Mouse (Mus musculus) liver, embryonic 16.5 days (tissue): Measurements from ENCODE around the gene Iqcg. TPM values are rescaled to one million over a fixed set of nuclear protein-coding genes. Genes with fewer than 3 reads are reported as not detected.

Source experiments
- ATAC-seq: fragments of 200-750 bp; cut with Nextera tagmentation; 2 replicates; pipeline ENCODE4 v1.8.0; 2017; ENCODE audit warnings: low read depth, mild to moderate bottlenecking, moderate number of reproducible peaks, moderate library complexity
- H3K27ac ChIP-seq: fragments of 300-500 bp; sonication (generic); 2 replicates; pipeline ENCODE4 v1.5.1; 2014; ENCODE audit warnings: mild to moderate bottlenecking, low read length
- H3K27me3 ChIP-seq: fragments of 300-500 bp; sonication (generic); 2 replicates; pipeline ENCODE4 v1.6.1; 2014; ENCODE audit warnings: low read depth, low read length, mixed read lengths; ENCODE audit not compliant: control insufficient read depth, insufficient read depth
- H3K36me3 ChIP-seq: fragments of 300-500 bp; sonication (generic); 2 replicates; pipeline ENCODE4 v1.6.1; 2014; ENCODE audit warnings: mild to moderate bottlenecking; ENCODE audit not compliant: control insufficient read depth, insufficient read depth
- H3K4me1 ChIP-seq: fragments of 300-500 bp; sonication (generic); 2 replicates; pipeline ENCODE4 v1.6.1; 2014; ENCODE audit warnings: low read depth, low read length, mixed read lengths; ENCODE audit not compliant: control insufficient read depth
- H3K4me2 ChIP-seq: fragments of 300-500 bp; sonication (generic); 2 replicates; pipeline ENCODE4 v1.6.1; 2014; ENCODE audit warnings: low read depth, low read length, mixed read lengths
- H3K4me3 ChIP-seq: fragments of 300-500 bp; sonication (generic); 2 replicates; pipeline ENCODE4 v1.5.1; 2014; ENCODE audit warnings: low read depth, mild to moderate bottlenecking, low read length
- H3K9ac ChIP-seq: fragments of 300-500 bp; sonication (generic); 2 replicates; pipeline ENCODE4 v1.6.1; 2014; ENCODE audit warnings: low read depth, low read length
- H3K9me3 ChIP-seq: fragments of 300-500 bp; sonication (generic); replicated peaks from 2 replicates; pipeline ENCODE4 v1.6.1; 2016; ENCODE audit warnings: low read length; ENCODE audit not compliant: control insufficient read depth
- WGBS: fragments of 180-500 bp; shearing (Covaris S2); extraction: QIAGEN DNeasy Blood & Tissue Kit; methylation state at CpG from one replicate; pipeline ENCODE4 v1.1.7; 2014; ENCODE audit not compliant: insufficient replicate concordance; 5-methylcytosine and 5-hydroxymethylcytosine counted together
- polyA plus RNA-seq: library from polyadenylated mRNA; unstranded; fragments of >200 nt; fragmentation: Nextera tagmentation; extraction: Ambion mirVana; gene quantifications from 2 replicates; pipeline ENCODE4 v1.2.1, GENCODE M21; 2015

The Iqcg gene
- polyA plus RNA-seq, 1 experiment from 2014 or later: 0.85 TPM

GRCm38 (mm10) chr16:33015986-33016385 lies 40.0 kb downstream of the Iqcg start:
- Histone ChIP-seq H3K4me3 (no peak overlapping the region), H3K36me3 (peaks cover 8% of the 10 kb centered on the region; the same call in 1 of the 2 replicates), H3K9me3 (no peaks in the 10 kb centered on the region), H3K27ac (no peak overlapping the region), H3K27me3 (no peaks in the 10 kb centered on the region), H3K4me1 (no peaks in the 10 kb centered on the region), H3K9ac (no peak overlapping the region), H3K4me2 (no peak overlapping the region)
- WGBS: 64% methylated on average over 2 of the region's 2 CpGs
- no peak for ATAC-seq

GRCm38 (mm10) chr16:33015396-33015907 lies 40.6 kb downstream of the Iqcg start:
- H3K4me1 ChIP-seq: no peaks in the 10 kb centered on the region
- ATAC-seq: no peak
- H3K9me3 ChIP-seq: no peaks in the 10 kb centered on the region
- H3K27ac ChIP-seq: no peak overlapping the region
- no peak overlapping the region for H3K9ac ChIP-seq
- WGBS: 78% methylated on average over 3 of the region's 3 CpGs
- H3K36me3 ChIP-seq: peaks cover 8% of the 10 kb centered on the region; the same call in 1 of the 2 replicates
- no peaks in the 10 kb centered on the region for H3K27me3 ChIP-seq
- H3K4me2 ChIP-seq: no peak overlapping the region
- H3K4me3 ChIP-seq: no peak overlapping the region

GRCm38 (mm10) chr16:33014921-33015320 lies 41.1 kb downstream of the Iqcg start:
- WGBS: 86% methylated on average over 1 of the region's 1 CpGs
- H3K27ac ChIP-seq: no peak overlapping the region
- ATAC-seq: no peak
- H3K4me2 ChIP-seq: no peak overlapping the region
- no peak overlapping the region for H3K4me3 ChIP-seq
- no peaks in the 10 kb centered on the region for H3K27me3 ChIP-seq
- peaks cover 11% of the 10 kb centered on the region for H3K36me3 ChIP-seq
- H3K9me3 ChIP-seq: no peaks in the 10 kb centered on the region
- H3K4me1 ChIP-seq: no peaks in the 10 kb centered on the region
- H3K9ac ChIP-seq: no peak overlapping the region

GRCm38 (mm10) chr16:33013801-33014200 lies 42.2 kb downstream of the Iqcg start:
- Histone ChIP-seq H3K9me3 (no peaks in the 10 kb centered on the region), H3K27me3 (no peaks in the 10 kb centered on the region), H3K4me3 (no peak overlapping the region), H3K9ac (no peak overlapping the region), H3K27ac (no peak overlapping the region), H3K4me1 (no peaks in the 10 kb centered on the region), H3K4me2 (no peak overlapping the region), H3K36me3 (peaks cover 14% of the 10 kb centered on the region)
- WGBS: 80% methylated on average over 5 of the region's 5 CpGs
- no peak for ATAC-seq

- no peak for ATAC-seq
- peaks cover 16% of the 10 kb centered on the region for H3K36me3 ChIP-seq
- H3K4me2 ChIP-seq: no peak overlapping the region
- no peak overlapping the region for H3K9ac ChIP-seq
- no peak overlapping the region for H3K27ac ChIP-seq
- no peaks in the 10 kb centered on the region for H3K27me3 ChIP-seq
- no peak overlapping the region for H3K4me3 ChIP-seq
- WGBS: 87% methylated on average over 6 of the region's 6 CpGs
- no peaks in the 10 kb centered on the region for H3K4me1 ChIP-seq
- no peaks in the 10 kb centered on the region for H3K9me3 ChIP-seq
Measured at GRCm38 (mm10) chr16:33010166-33010565, 45.9 kb downstream of the Iqcg start.

GRCm38 (mm10) chr16:33007436-33007835 lies 48.6 kb downstream of the Iqcg start:
- Histone ChIP-seq H3K36me3 (peaks cover 8% of the 10 kb centered on the region), H3K4me1 (no peaks in the 10 kb centered on the region), H3K9ac (no peak overlapping the region), H3K9me3 (no peaks in the 10 kb centered on the region), H3K4me2 (no peak overlapping the region), H3K27ac (no peak overlapping the region), H3K27me3 (no peaks in the 10 kb centered on the region), H3K4me3 (no peak overlapping the region)
- no peak for ATAC-seq
- 88% methylated on average over 7 of the region's 7 CpGs for WGBS

- no peaks in the 10 kb centered on the region for H3K4me1 ChIP-seq
- no peak overlapping the region for H3K4me2 ChIP-seq
- no peak overlapping the region for H3K9ac ChIP-seq
- H3K36me3 ChIP-seq: peaks cover 8% of the 10 kb centered on the region
- 81% methylated on average over 7 of the region's 7 CpGs for WGBS
- no peak overlapping the region for H3K4me3 ChIP-seq
- no peaks in the 10 kb centered on the region for H3K27me3 ChIP-seq
- H3K9me3 ChIP-seq: no peaks in the 10 kb centered on the region
- H3K27ac ChIP-seq: no peak overlapping the region
- no peak for ATAC-seq
Measured at GRCm38 (mm10) chr16:33006888-33007287, 49.1 kb downstream of the Iqcg start.

- Histone ChIP-seq H3K4me2 (no peak overlapping the region), H3K36me3 (peaks cover 15% of the 10 kb centered on the region), H3K4me1 (no peaks in the 10 kb centered on the region), H3K4me3 (no peak overlapping the region), H3K27me3 (no peaks in the 10 kb centered on the region), H3K27ac (no peak overlapping the region), H3K9me3 (no peaks in the 10 kb centered on the region), H3K9ac (no peak overlapping the region)
- 58% methylated on average over 9 of the region's 9 CpGs for WGBS
- ATAC-seq: no peak
Measured at GRCm38 (mm10) chr16:33005216-33005615, 50.8 kb downstream of the Iqcg start.

- Histone ChIP-seq H3K9me3 (no peaks in the 10 kb centered on the region), H3K4me3 (no peak overlapping the region), H3K27me3 (no peaks in the 10 kb centered on the region), H3K27ac (no peak overlapping the region), H3K36me3 (no peaks in the 10 kb centered on the region; the same call in none of the 2 replicates), H3K4me1 (no peaks in the 10 kb centered on the region), H3K4me2 (no peak overlapping the region), H3K9ac (no peak overlapping the region)
- WGBS: 75% methylated on average over 5 of the region's 5 CpGs
- ATAC-seq: no peak
Measured at GRCm38 (mm10) chr16:32992158-32992557, 63.9 kb downstream of the Iqcg start.
